Mouse (Mus musculus): Measurements from ENCODE around the gene Olfr292. TPM values are rescaled to one million over a fixed set of nuclear protein-coding genes. Genes with fewer than 3 reads are reported as not detected.

The Olfr292 gene
- polyA plus RNA-seq (2014; fragmentation: Illumina TruSeq; extraction: RNeasy Lipid Tissue Mini Kit (QIAGEN cat#74804); ENCODE audit: low replicate concordance), result not detected

DNA sequence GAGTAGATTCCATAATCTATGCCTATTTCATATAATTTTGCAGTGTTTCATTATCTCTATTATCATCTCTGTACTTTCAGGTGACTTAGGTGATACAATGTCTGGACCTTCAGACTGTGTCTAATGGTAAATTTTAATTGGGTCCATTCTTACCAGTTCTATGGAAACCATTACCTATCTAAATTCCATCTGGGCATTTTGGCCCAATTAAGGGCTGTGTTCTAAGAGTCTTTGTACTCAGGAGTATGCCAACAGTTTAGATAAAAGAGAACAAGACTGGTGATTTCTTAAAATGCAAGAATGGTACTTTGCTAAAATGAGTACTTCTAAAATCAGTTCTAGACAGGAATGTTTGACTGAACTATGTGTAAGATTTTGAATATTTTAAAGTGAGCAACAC, at the start of gene Olfr292:
TSS of gene Olfr292 (plus strand) at position 301 of the 400 bp plus-strand sequence.

DNA sequence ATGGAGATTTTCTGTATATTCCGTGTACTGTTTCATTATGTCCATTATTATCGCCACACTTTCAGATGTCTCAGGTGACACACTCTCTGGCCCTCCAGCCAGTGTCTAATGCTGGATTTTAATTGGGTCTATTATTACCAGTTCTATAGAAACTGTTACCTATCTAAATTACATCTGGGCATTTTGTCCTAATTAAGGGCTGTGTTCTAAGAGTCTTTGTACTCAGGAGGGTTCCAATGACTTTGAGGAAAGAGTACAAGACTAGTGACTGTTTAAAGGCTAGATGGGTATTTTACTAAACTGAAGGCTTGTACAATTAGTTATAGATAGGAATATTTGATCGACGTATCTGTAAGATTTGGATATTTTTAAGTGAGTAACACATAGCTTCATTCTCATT, 39.4 kb upstream of the Olfr292 start, which contains the start of gene Olfr293:
TSS of gene Olfr293 (plus strand) at position 301 of the 400 bp plus-strand sequence.

Other genes with a start within 250 kb of the Olfr292 start
- not detected for gene Olfr299, start 228.4 kb upstream of the Olfr292 start, polyA plus RNA-seq (2014; fragmentation: Illumina TruSeq; extraction: RNeasy Lipid Tissue Mini Kit (QIAGEN cat#74804); ENCODE audit: low replicate concordance)
- gene Olfr298, start 195.8 kb upstream of the Olfr292 start, polyA plus RNA-seq (2014; fragmentation: Illumina TruSeq; extraction: RNeasy Lipid Tissue Mini Kit (QIAGEN cat#74804); ENCODE audit: low replicate concordance), result not detected
- gene Olfr297, start 168.4 kb upstream of the Olfr292 start, polyA plus RNA-seq (2014; fragmentation: Illumina TruSeq; extraction: RNeasy Lipid Tissue Mini Kit (QIAGEN cat#74804); ENCODE audit: low replicate concordance), result not detected
- not detected for gene Olfr295, start 104.5 kb upstream of the Olfr292 start, polyA plus RNA-seq (2014; fragmentation: Illumina TruSeq; extraction: RNeasy Lipid Tissue Mini Kit (QIAGEN cat#74804); ENCODE audit: low replicate concordance)
- not detected for gene Olfr294, start 71.7 kb upstream of the Olfr292 start, polyA plus RNA-seq (2014; fragmentation: Illumina TruSeq; extraction: RNeasy Lipid Tissue Mini Kit (QIAGEN cat#74804); ENCODE audit: low replicate concordance)
- not detected for gene Olfr293, start 39.3 kb upstream of the Olfr292 start, polyA plus RNA-seq (2014; fragmentation: Illumina TruSeq; extraction: RNeasy Lipid Tissue Mini Kit (QIAGEN cat#74804); ENCODE audit: low replicate concordance)
- not detected for gene Folh1, start 87.6 kb downstream of the Olfr292 start, polyA plus RNA-seq (2014; fragmentation: Illumina TruSeq; extraction: RNeasy Lipid Tissue Mini Kit (QIAGEN cat#74804); ENCODE audit: low replicate concordance)
- not detected for gene Vmn2r77, start 106.7 kb downstream of the Olfr292 start, polyA plus RNA-seq (2014; fragmentation: Illumina TruSeq; extraction: RNeasy Lipid Tissue Mini Kit (QIAGEN cat#74804); ENCODE audit: low replicate concordance)
- not detected for gene Vmn2r78, start 226.8 kb downstream of the Olfr292 start, polyA plus RNA-seq (2014; fragmentation: Illumina TruSeq; extraction: RNeasy Lipid Tissue Mini Kit (QIAGEN cat#74804); ENCODE audit: low replicate concordance)